ENCODE assay signal across 11 mouse cellular contexts in genomic region chr13:53811151-53811550, GRCm38 (mm10).
"Had no signal": no experiment of that assay in that cellular context is flagged by ENCODE, and none has a peak within 500 bp of the region (broad histone marks: within the 10 kb centered on the region; RNA-seq: fewer than 3 reads in every experiment).

No protein-coding gene starts in this region.

- DNase-seq: lung, adult 18-20 months; right cerebral cortex, postnatal 25 days; thymus, adult 18-20 months; thymus, postnatal 36 days had no signal

- H3K9me3 ChIP-seq: kidney, embryonic 15.5 days; limb, embryonic 10.5 days; limb, embryonic 13.5 days; liver, embryonic 12.5 days; liver, embryonic 15.5 days; lung, embryonic 15.5 days; megakaryocyte, embryonic 14.5 days had no signal

- H3K4me3 ChIP-seq: kidney, embryonic 15.5 days; limb, embryonic 10.5 days; limb, embryonic 13.5 days; liver, embryonic 12.5 days; liver, embryonic 15.5 days; lung, embryonic 15.5 days; megakaryocyte, embryonic 14.5 days had no signal

- H3K4me1 ChIP-seq: liver, embryonic 12.5 days; liver, embryonic 15.5 days; megakaryocyte, embryonic 14.5 days had no signal

- H3K27me3 ChIP-seq: kidney, embryonic 15.5 days; liver, embryonic 12.5 days; lung, embryonic 15.5 days had no signal

- H3K36me3 ChIP-seq: kidney, embryonic 15.5 days; limb, embryonic 10.5 days; limb, embryonic 13.5 days; liver, embryonic 12.5 days; liver, embryonic 15.5 days; lung, embryonic 15.5 days had no signal

- H3K27ac ChIP-seq: kidney, embryonic 15.5 days; limb, embryonic 10.5 days; limb, embryonic 13.5 days; liver, embryonic 12.5 days; liver, embryonic 15.5 days; lung, embryonic 15.5 days had no signal
